Mouse (Mus musculus) bone marrow macrophage, adult 2 months (primary cell): ENCODE results near the gene Sec22b.

Experiments
- CTCF ChIP-seq: IDR thresholded peaks from 2 replicates; pipeline ENCODE4 v1.5.1; 2012; ENCODE audit warnings: low read depth, mild to moderate bottlenecking, low read length, moderate library complexity
- POLR2A ChIP-seq: IDR thresholded peaks from 2 replicates; pipeline ENCODE4 v1.6.1; 2012; ENCODE audit warnings: mild to moderate bottlenecking, low read depth, low read length, borderline replicate concordance

GRCm38 (mm10) chr3:97956322-97956721 lies 55.3 kb downstream of the Sec22b start:
- TF ChIP-seq CTCF (no peak), POLR2A (no peak)
